Mouse (Mus musculus) forebrain, embryonic 13.5 days (tissue): Measurements from ENCODE around the gene Lzic. TPM values are rescaled to one million over a fixed set of nuclear protein-coding genes. Genes with fewer than 3 reads are reported as not detected.

ENCODE experiments used
- ATAC-seq: fragments of 200-750 bp; cut with Nextera tagmentation; 2 replicates; pipeline ENCODE4 v1.8.0; 2017
- H3K27ac ChIP-seq: fragments of 300-500 bp; sonication (generic); 2 replicates; pipeline ENCODE4 v1.5.1; 2015; ENCODE audit warnings: inconsistent platforms, mild to moderate bottlenecking, moderate library complexity
- H3K27me3 ChIP-seq: fragments of 300-500 bp; sonication (generic); 2 replicates; pipeline ENCODE4 v1.6.1; 2015; ENCODE audit warnings: mild to moderate bottlenecking, inconsistent platforms
- H3K36me3 ChIP-seq: fragments of 300-500 bp; sonication (generic); 2 replicates; pipeline ENCODE4 v1.6.1; 2015; ENCODE audit warnings: mild to moderate bottlenecking, inconsistent platforms; ENCODE audit not compliant: poor library complexity, severe bottlenecking
- H3K4me1 ChIP-seq: fragments of 300-500 bp; sonication (generic); 2 replicates; pipeline ENCODE4 v1.6.1; 2015; ENCODE audit warnings: inconsistent platforms
- H3K4me2 ChIP-seq: fragments of 300-500 bp; sonication (generic); 2 replicates; pipeline ENCODE4 v1.6.1; 2015; ENCODE audit warnings: inconsistent platforms, mild to moderate bottlenecking, moderate library complexity
- H3K4me3 ChIP-seq: fragments of 300-500 bp; sonication (generic); 2 replicates; pipeline ENCODE4 v1.5.1; 2015; ENCODE audit warnings: mild to moderate bottlenecking, inconsistent platforms
- H3K9ac ChIP-seq: fragments of 300-500 bp; sonication (generic); 2 replicates; pipeline ENCODE4 v1.6.1; 2015; ENCODE audit warnings: mild to moderate bottlenecking, inconsistent platforms
- H3K9me3 ChIP-seq: fragments of 300-500 bp; sonication (generic); replicated peaks from 2 replicates; pipeline ENCODE4 v1.6.1; 2016; ENCODE audit warnings: inconsistent platforms
- WGBS: fragments of 180-500 bp; shearing (Covaris S2); methylation state at CpG from one replicate; pipeline ENCODE4 v1.1.7; 2015; 5-methylcytosine and 5-hydroxymethylcytosine counted together
- microRNA-seq: library from miRNA; unstranded; fragments of <30 nt; microRNA quantifications from one replicate; pipeline ENCODE4, GENCODE M21; 2016
- polyA plus RNA-seq: library from polyadenylated mRNA; unstranded; fragments of >200 nt; fragmentation: Nextera tagmentation; extraction: Ambion mirVana; gene quantifications from 2 replicates; pipeline ENCODE4 v1.2.1, GENCODE M21; 2015

The Lzic gene
- polyA plus RNA-seq, 1 experiment from 2014 or later, result 50.3 TPM

- no peaks in the 10 kb centered on the region for H3K27me3 ChIP-seq
- H3K4me3 ChIP-seq, result no peak overlapping the region
- no peak for ATAC-seq
- 77% methylated on average over 12 of the region's 12 CpGs for WGBS
- no peak overlapping the region for H3K9ac ChIP-seq
- H3K9me3 ChIP-seq, result no peaks in the 10 kb centered on the region
- no peak overlapping the region for H3K4me2 ChIP-seq
- peaks cover 22% of the 10 kb centered on the region for H3K36me3 ChIP-seq
- H3K4me1 ChIP-seq, result peaks cover 13% of the 10 kb centered on the region
- H3K27ac ChIP-seq, result no peak overlapping the region
Measured at GRCm38 (mm10) chr4:149542431-149542830, 57.4 kb downstream of the Lzic start.

GRCm38 (mm10) chr4:149542927-149543553 lies 58.0 kb downstream of the Lzic start:
- H3K4me2 ChIP-seq, result no peak overlapping the region
- peaks cover 24% of the 10 kb centered on the region for H3K36me3 ChIP-seq
- peaks cover 13% of the 10 kb centered on the region for H3K4me1 ChIP-seq
- 39% methylated on average over 10 of the region's 10 CpGs for WGBS
- ATAC-seq, result peak; percentile 48; the same call in 1 of the 2 replicates
- H3K27ac ChIP-seq, result no peak overlapping the region
- H3K27me3 ChIP-seq, result no peaks in the 10 kb centered on the region
- H3K9me3 ChIP-seq, result no peaks in the 10 kb centered on the region
- H3K9ac ChIP-seq, result no peak overlapping the region
- H3K4me3 ChIP-seq, result no peak overlapping the region

- Histone ChIP-seq H3K27me3 (no peaks in the 10 kb centered on the region), H3K9me3 (no peaks in the 10 kb centered on the region), H3K9ac (no peak overlapping the region), H3K4me3 (no peak overlapping the region), H3K4me1 (peaks cover 5% of the 10 kb centered on the region), H3K36me3 (peaks cover 27% of the 10 kb centered on the region), H3K4me2 (no peak overlapping the region), H3K27ac (no peak overlapping the region)
- WGBS, result 88% methylated on average over 8 of the region's 8 CpGs
- no peak for ATAC-seq
Measured at GRCm38 (mm10) chr4:149544892-149545291, 59.9 kb downstream of the Lzic start.

Small RNAs within 50 kb of the gene (microRNA-seq; reads per million reads assigned to microRNA genes)
- 1.9 reads per million for gene Mir5616

Other genes starting within 250 kb of the Lzic start
- 136 TPM in 2 replicates for gene Kif1b, start 177.5 kb upstream of the Lzic start, polyA plus RNA-seq
- gene Ube4b, start 58.5 kb upstream of the Lzic start, polyA plus RNA-seq, result 47.4 and 53.0 TPM in 2 replicates
- not detected in 2 replicates for gene Rbp7, start 30.3 kb upstream of the Lzic start, polyA plus RNA-seq
- gene Tmem274, start 7.9 kb upstream of the Lzic start, polyA plus RNA-seq, result 0.28 and 0.62 TPM in 2 replicates
- 11.8 and 15.7 TPM in 2 replicates for gene Nmnat1, start within 50 bp of the Lzic start, polyA plus RNA-seq
- gene Ctnnbip1, start 33.0 kb downstream of the Lzic start, polyA plus RNA-seq, result 80.2 and 81.2 TPM in 2 replicates
- gene Clstn1, start 101.2 kb downstream of the Lzic start, polyA plus RNA-seq, result 22.7 and 26.0 TPM in 2 replicates
- gene Pik3cd, start 217.3 kb downstream of the Lzic start, polyA plus RNA-seq, result 8.0 and 9.0 TPM in 2 replicates